Comparison of ENCODE assay signal across 10 mouse cellular contexts in the genomic region with DNA sequence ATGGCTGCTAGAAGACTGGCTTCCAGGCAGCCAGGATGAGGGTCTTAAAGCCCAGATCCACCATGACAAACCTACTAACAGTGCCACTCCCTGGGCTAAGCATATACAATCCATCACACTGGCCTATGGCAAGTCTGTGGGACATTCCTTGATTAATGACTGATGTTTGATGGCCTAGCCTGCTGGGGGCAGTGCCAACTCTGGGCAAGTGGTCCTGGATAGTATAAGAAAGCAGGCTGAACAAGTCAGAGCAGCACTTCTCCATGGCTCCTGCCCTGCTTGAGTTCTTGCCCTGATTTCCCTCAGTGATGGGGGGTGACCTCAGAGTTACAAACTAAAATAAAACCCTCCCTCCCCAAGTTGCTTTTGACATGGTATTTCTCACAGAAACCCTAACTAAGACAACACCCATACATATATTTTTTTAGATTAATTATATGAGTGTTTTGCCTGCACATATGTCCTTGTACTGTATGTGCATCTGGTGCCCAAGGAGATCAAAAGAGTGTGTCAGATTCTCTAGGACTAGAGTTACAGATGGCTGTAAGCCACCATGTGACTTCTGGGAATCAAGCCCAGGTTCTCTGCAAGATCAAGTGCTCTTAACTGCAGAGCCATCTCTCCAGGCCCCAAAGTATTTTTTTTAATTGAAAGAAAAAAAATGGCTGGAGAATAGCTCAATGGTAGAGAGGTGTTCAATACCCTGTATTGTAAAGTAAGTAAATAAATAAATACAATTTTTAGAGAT. TPM values are rescaled to one million over a fixed set of nuclear protein-coding genes. Genes with fewer than 3 reads are reported as not detected.
A peak's percentile ranks its signal among the peaks of the same experiment; 100 is the strongest.
DNase-seq lines count a peak whose midpoint lies in the region; ATAC-seq lines count a peak whose summit lies in the region.
"Had no signal": no experiment of that assay in that cellular context is flagged by ENCODE, and none has a peak within 500 bp of the region (broad histone marks: within the 10 kb centered on the region; RNA-seq: fewer than 3 reads in every experiment).

No protein-coding gene starts in this region.

- H3K4me3 ChIP-seq in heart, embryonic 15.5 days: no peak overlapping the region
- H3K4me3 ChIP-seq: embryonic facial prominence, embryonic 13.5 days had no signal

- H3K27me3 ChIP-seq in heart, embryonic 15.5 days: no peaks in the 10 kb centered on the region
- H3K27me3 ChIP-seq: embryonic facial prominence, embryonic 13.5 days had no signal

- no peak overlapping the region for H3K9ac ChIP-seq in heart, embryonic 15.5 days
- H3K9ac ChIP-seq: embryonic facial prominence, embryonic 13.5 days had no signal

- H3K4me1 ChIP-seq in heart, embryonic 15.5 days (replicated peaks): peaks cover 26% of the 10 kb centered on the region

- H3K9me3 ChIP-seq in heart, embryonic 15.5 days (replicated peaks): no peaks in the 10 kb centered on the region
- H3K9me3 ChIP-seq: embryonic facial prominence, embryonic 13.5 days had no signal

- DNase-seq in adrenal gland, postnatal 10 days: peak; percentile 65
- no peak for DNase-seq in adrenal gland, adult 18-20 months (ENCODE audit: low spot score in 2 of 2)
- DNase-seq in kidney, postnatal 10 days: peak; percentile 38
- no peak for DNase-seq in kidney, postnatal 4 days
- DNase-seq in cerebellum, adult 11 months: peak; percentile 47
- DNase-seq in urinary bladder, postnatal 4 days (ENCODE audit: low spot score in 2 of 2): no peak
- no peak for DNase-seq in ovary, postnatal 14 days (ENCODE audit: low spot score)
- DNase-seq: thymus, postnatal 4 days had no signal

- H3K4me2 ChIP-seq in heart, embryonic 15.5 days: no peak overlapping the region
- H3K4me2 ChIP-seq: embryonic facial prominence, embryonic 13.5 days had no signal

- H3K36me3 ChIP-seq in heart, embryonic 15.5 days: no peaks in the 10 kb centered on the region
- H3K36me3 ChIP-seq: embryonic facial prominence, embryonic 13.5 days had no signal

- ATAC-seq in heart, embryonic 15.5 days (replicated peaks; ENCODE audit: insufficient number of reproducible peaks, insufficient read depth, low FRiP score, low read depth): peak; percentile 43; the same call in 1 of the 2 replicates

- peak overlapping the region; percentile 70 for H3K27ac ChIP-seq in heart, embryonic 15.5 days
- H3K27ac ChIP-seq: embryonic facial prominence, embryonic 13.5 days had no signal

RNA-seq across cellular contexts. Expression of gene Rnf185, which starts 10.3 kb away (rescaled TPM):
- 10 to 100 TPM; 28.3 to 30.5 TPM for total RNA-seq in adrenal gland, postnatal 10 days (2021)
- 10 to 100 TPM; 31.9 to 35.3 TPM for total RNA-seq in adrenal gland, adult 18-20 months (2021)
- 25.9 and 30.2 TPM in 2 replicates for polyA plus RNA-seq in heart, embryonic 15.5 days (2015; fragmentation: Nextera tagmentation; extraction: Ambion mirVana)

RNA-seq across cellular contexts. Expression of gene Limk2, which starts 32.9 kb away (rescaled TPM):
- 10 to 100 TPM; 23.8 to 33.2 TPM for total RNA-seq in adrenal gland, postnatal 10 days (2021)
- total RNA-seq in adrenal gland, adult 18-20 months (2021): 10 to 100 TPM; 15.0 to 18.9 TPM
- 42.3 and 54.6 TPM in 2 replicates for polyA plus RNA-seq in heart, embryonic 15.5 days (2015; fragmentation: Nextera tagmentation; extraction: Ambion mirVana)

RNA-seq across cellular contexts. Expression of gene Pla2g3, which starts 46.2 kb away (rescaled TPM):
- under 1 TPM in 1 of 2 experiments, not detected in 1; 0.21 TPM for total RNA-seq in adrenal gland, postnatal 10 days (2021)
- under 1 TPM in 1 of 2 experiments, not detected in 1; 0.23 TPM for total RNA-seq in adrenal gland, adult 18-20 months (2021)
- polyA plus RNA-seq in heart, embryonic 15.5 days (2015; fragmentation: Nextera tagmentation; extraction: Ambion mirVana): 0.10 and 0.28 TPM in 2 replicates

Comparison
In these comparisons a context has a peak if more than half of its experiments do, and no peak if none do; other contexts are left out.
1. DNase-seq: peak in adrenal gland, postnatal 10 days (single experiment), kidney, postnatal 10 days (single experiment) and cerebellum, adult 11 months (single experiment); none in adrenal gland, adult 18-20 months (0 of 2), kidney, postnatal 4 days (0 of 2), urinary bladder, postnatal 4 days (0 of 2) and ovary, postnatal 14 days (single experiment).